Mouse (Mus musculus) gastrocnemius, adult 2 months (tissue): ENCODE results near the gene Strn3. TPM values are rescaled to one million over a fixed set of nuclear protein-coding genes. Genes with fewer than 3 reads are reported as not detected.
"Not testable (repeated sequence)": the region's sequence is repeated elsewhere in the genome, so short reads cannot be mapped to it uniquely, and the experiment has no call there.

ENCODE experiments used
- DNase-seq: peaks from one replicate; pipeline ENCODE4 v3.0.0; 2022
- H3K27ac ChIP-seq: fragments of 200-600 bp; 2 replicates; pipeline ENCODE4 v1.8.1; 2022; ENCODE audit warnings: mild to moderate bottlenecking
- H3K4me3 ChIP-seq: fragments of 200-600 bp; 2 replicates; pipeline ENCODE4 v1.8.1; 2022; ENCODE audit warnings: mild to moderate bottlenecking, moderate library complexity
- CTCF ChIP-seq: fragments of 200-600 bp; IDR thresholded peaks from 2 replicates; pipeline ENCODE4 v1.8.1; 2022; ENCODE audit warnings: antibody characterized with exemption, mild to moderate bottlenecking, moderate library complexity
- intact Hi-C: fragments of 180-260 bp; cut with DNase I; formaldehyde crosslinking; loops from one replicate; pipeline ENCODE4 v1.15.1; 2025
- total RNA-seq, 2 experiments: library from RNA; stranded (reverse); gene quantifications; 2 replicates each; pipeline ENCODE4 v1.2.3; 2021

Gene Strn3
- total RNA-seq, 2 experiments from 2014 or later: 142 to 174 TPM

DNA sequence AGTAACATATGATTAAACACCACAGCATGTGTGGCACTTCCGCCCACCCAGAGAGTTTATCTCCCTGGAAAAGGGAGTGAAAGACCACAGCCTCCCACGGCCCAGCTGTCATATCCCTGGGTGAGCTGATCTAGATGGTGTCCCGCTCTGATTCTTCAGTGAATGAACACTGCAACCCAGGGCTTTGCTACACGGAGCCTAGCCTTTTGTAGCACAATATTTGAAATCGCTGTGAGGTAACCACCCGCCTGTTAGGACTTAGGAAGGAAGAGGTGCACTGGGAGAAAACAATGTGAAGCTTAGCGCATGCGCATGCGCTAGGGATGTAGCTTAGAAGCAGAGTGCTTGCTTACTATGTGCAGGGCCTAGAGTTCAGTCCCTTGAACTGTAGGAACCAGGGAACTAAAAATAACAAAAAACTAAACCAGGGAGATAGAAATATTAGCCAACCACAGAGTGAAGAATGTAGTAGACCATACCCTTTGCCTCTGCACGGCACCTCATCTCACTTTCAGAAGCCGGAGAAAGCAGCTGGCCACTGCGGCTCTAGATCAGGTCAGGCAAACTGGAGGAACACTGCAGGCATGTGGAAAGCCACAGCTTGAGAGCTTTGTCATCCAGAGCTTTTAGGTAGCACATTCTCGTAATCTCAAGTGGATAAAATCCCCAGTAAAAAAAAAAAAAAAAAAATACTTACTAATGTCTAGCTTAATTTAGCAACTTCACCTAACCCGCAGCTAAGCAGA lies 17.4 kb upstream of the Strn3 start:
- peak; percentile 39 for DNase-seq
- H3K27ac ChIP-seq: peak overlapping the region; percentile 82
- no peak for TF ChIP-seq CTCF
- H3K4me3 ChIP-seq: peak overlapping the region; percentile 45
- intact Hi-C loops: no loop called here

DNA sequence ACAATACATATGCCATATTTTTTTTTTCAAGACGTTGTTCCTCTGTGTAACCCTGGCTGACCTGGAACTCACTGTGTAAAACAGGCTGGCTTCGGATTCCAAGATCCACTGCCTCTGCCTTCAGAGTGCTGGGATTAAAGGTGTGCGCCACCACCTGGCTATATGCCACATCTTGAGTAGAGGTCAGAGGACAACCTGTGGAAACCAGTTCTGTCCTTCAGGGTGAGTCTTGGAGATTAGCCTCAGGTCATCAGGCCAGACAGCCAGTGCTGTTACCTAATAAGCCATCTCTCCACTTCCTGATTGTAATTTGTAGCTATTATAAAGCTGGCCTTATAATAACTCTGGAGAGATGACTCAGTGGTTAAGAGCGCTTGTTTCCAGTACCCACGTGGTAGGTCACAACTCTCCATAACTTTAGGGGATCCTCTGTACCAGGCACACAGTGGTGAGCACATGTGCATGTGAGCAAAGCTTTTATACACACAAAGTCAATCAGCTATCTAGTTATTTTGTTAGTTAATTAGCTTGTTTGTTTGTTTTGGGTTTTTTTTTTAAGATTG lies 15.1 kb upstream of the Strn3 start:
- Histone ChIP-seq H3K27ac (peak overlapping the region; percentile 31; the same call in 1 of the 2 replicates), H3K4me3 (no peak overlapping the region)
- no peak for DNase-seq
- intact Hi-C loops: no loop called here
- no peak for TF ChIP-seq CTCF

DNA sequence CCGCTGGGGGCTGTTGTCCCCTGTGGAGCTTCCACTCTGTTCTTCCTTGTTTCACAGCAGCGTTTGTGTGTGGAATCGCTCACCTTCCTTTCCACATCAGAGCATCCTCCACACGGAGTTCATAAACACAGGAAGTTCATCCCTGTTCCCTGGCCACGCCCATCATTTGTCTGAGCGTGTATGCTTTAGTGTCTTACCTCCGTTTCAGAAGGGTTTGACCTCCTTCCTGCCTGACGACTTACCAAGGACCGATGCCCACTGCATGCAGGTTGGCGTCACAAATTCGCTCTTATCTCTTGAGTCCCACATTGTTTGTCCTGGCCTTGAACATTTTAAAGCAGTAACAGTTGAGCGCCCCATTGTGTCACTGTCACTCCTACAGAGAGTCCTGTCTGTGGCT lies 14.1 kb upstream of the Strn3 start:
- intact Hi-C loops: no loop called here
- H3K27ac ChIP-seq: peak overlapping the region; percentile 17
- no peak for DNase-seq
- no peak for TF ChIP-seq CTCF
- no peak overlapping the region for H3K4me3 ChIP-seq

DNA sequence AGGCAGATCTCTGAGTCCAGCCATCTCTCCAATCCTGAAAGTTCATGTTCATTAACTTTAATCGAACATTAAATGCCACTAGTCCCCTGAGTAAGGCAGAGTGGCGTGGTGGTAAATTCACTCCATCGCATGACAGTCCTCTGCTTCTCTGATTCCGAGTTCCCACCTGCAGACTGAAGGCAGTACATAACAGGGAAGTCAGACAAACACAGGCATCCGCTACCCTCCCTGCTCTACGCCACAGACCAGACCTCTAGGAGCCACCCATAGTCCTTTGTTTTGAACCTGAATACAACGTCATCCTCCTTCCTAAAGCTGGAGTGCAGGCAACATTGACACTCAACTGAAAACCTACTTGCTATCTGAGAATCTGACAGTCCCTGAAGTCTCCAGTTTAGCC lies 12.9 kb upstream of the Strn3 start:
- intact Hi-C loops: no loop called here
- H3K27ac ChIP-seq: peak overlapping the region; percentile 24
- H3K4me3 ChIP-seq: no peak overlapping the region
- DNase-seq: no peak
- no peak for TF ChIP-seq CTCF

DNA sequence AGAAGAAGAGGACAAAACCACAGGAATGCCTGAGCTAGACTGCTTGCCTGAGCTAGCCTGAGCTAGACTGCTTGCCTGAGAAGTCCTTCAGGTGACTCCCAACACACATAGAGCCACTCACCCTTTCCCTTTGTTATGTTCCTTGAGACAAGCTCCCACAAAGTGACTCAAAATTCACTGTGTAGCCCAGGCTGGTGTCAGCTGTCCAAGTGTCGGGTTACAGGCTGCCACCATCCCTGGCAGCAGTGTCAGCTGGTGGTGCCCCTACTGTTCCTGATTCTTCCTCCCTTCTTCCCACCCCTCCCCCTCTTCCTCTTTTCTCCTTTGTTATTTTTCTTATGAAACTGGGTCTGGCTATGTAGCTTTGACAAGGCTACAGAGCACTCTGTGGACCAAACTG lies 12.2 kb upstream of the Strn3 start:
- Histone ChIP-seq H3K27ac (peak overlapping the region; percentile 48), H3K4me3 (no peak overlapping the region)
- DNase-seq: peak; percentile 39
- no peak for TF ChIP-seq CTCF
- intact Hi-C loops: no loop called here

DNA sequence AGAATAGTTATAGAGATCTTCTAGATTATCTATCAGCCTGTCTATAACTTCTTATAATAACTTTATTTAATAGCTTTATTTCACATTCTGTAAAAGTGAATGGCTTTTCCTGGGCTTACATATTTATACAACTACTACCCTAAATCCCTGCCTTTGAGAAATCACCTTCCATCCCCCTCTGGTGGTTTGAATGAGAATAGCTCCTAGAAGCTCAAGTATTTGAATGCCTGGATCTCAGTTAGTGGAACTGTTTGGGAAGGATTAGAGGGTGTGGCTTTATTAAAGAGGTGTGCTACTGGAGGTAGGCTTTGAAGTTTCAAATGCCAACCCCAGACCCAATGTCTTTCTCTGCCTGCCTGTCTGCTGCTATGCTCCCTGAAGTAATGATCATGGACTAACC lies 10.0 kb upstream of the Strn3 start:
- TF ChIP-seq CTCF: peak; percentile 24; the same call in 1 of the 2 replicates
- intact Hi-C loops: no loop called here
- DNase-seq: no peak
- Histone ChIP-seq H3K4me3 (no peak overlapping the region), H3K27ac (no peak overlapping the region)

DNA sequence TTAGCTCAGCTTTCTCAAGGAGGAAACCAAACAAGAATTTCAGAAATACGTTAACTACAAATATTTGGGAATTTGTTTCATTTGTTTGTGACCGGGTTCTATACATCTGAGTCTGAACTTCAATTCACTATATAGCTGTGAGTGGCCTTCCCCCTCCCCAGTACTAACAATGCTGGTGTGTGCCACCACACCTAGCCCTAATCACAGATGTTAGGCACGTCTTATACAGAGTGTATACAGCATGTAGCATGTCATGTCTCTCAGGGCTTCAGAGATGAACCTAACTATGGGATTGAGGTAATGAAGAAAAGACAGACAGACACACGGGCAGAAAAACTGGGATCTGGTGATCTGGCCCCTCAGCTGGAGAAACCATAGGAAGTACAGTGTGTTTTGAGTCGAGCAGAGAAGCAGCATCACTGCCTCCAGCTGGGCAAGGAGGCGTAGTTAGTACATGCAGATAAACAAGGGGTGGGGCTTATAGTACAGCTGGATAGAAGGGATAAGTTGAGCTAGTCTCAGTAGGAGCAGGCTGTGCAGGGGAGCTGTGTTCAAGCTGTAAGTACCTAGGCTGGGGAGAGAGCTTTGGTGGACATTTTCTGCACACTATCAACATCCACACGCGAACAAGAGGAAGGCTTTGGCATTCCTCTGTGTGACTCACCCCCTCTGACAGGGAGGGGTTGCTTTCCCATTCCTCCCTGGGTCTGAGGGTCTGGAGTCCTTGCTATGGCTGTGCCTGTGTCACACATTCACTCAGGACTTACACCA lies 8.1 kb upstream of the Strn3 start:
- no peak overlapping the region for H3K4me3 ChIP-seq
- intact Hi-C loops: no loop called here
- peak overlapping the region; percentile 48; the same call in 1 of the 2 replicates for H3K27ac ChIP-seq
- no peak for DNase-seq
- TF ChIP-seq CTCF: no peak

DNA sequence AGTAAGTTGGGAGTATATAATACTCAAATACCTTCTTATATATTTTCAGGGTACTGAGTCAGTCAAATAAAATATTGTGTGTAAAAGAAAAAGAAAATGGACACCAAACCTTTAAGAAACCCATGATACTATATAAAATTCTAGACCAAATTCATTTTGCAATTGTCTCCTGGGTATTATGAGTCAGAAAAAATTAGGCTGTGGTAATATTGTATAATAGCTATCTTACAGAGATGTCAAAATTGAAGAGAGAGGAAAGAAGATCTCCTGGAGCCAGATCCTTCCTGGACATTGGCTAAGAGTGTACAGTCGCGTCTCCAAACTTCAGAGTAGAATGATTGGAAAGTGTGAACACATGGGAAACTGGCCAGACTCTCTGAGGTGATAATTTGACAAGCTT lies 4.5 kb upstream of the Strn3 start:
- Histone ChIP-seq H3K27ac (no peak overlapping the region), H3K4me3 (no peak overlapping the region)
- intact Hi-C loops: no loop called here
- DNase-seq: no peak
- no peak for TF ChIP-seq CTCF

DNA sequence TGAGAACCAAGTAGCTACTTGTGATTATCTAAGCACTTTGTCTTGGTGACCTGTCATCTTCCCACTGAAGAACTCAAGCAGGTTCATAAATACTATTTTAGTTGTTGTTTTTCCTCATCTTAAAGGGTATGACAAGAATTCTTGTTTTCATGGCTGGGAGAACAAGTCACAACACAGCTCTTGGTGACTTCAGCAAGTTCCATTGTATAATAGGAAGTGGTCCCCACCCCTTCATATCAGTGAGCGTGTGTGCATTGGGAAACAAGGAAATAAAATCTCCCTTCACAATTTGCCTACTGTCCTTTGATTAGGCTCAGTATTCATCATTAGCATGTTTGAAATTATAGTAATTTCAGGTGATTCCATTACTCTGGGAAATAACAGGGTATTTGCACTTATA lies 3.3 kb upstream of the Strn3 start:
- no peak overlapping the region for H3K4me3 ChIP-seq
- intact Hi-C loops: no loop called here
- no peak for DNase-seq
- TF ChIP-seq CTCF: no peak
- peak overlapping the region; percentile 99 for H3K27ac ChIP-seq

DNA sequence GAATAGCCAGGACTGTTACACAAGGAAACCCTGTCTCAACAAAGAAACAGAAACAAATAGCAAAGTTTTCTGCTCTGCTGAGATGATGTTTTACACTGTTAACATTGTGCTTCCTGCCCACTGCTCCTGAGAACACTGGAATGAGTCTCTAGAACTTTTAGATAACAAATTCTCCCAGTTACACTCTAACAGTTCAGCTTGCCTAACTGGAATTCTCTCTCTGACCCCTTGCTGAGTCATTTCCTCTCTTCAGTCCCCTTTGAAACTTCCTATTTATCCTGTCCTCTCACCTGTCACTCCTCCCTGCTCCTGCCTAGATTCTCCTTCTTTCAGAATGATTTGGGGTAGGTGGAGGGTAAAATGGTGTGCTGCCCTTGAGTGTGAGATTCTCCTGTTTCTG lies 2.4 kb upstream of the Strn3 start:
- Histone ChIP-seq H3K27ac (peak overlapping the region; percentile 99), H3K4me3 (no peak overlapping the region)
- intact Hi-C loops: no loop called here
- no peak for TF ChIP-seq CTCF
- no peak for DNase-seq

DNA sequence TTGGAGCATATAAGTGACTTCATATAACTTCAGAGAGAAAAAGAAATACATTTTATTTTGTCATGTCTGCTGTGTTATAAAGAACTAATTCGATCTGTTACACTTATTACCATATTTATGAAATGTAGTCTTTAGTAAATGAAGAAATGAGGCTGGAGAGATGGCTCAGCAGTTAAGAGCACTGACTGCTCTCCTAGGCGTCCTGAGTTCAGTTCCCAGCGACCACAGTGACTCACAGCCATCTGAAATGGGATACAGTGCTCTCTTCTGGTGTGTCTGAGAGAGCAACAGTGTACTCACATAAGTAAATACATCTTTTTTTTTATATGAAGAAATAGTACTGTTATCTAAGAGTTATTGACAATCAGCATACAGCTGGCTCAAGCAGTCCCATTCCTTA lies 1.7 kb upstream of the Strn3 start:
- peak overlapping the region; percentile 99 for H3K27ac ChIP-seq
- no peak for DNase-seq
- intact Hi-C loops: no loop called here
- TF ChIP-seq CTCF: no peak
- no peak overlapping the region for H3K4me3 ChIP-seq

DNA sequence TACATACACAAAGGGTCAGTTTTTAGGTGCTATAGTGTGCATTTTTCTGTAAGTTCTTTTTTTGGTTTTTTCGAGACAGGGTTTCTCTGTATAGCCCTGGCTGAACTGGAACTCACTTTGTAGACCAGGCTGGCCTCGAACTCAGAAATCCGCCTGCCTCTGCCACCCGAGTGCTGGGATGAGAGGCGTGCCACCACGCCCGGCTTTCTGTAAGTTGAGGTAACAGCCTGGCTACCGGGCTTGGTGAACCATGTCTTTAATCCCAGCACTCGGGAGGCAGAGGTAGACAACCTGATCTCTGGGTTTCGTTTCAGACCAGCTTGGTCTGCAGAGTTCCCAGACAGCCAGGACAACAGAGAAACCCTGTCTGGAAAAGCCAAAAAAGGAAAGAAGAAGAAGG lies 1.2 kb upstream of the Strn3 start:
- intact Hi-C loops, DNase-seq: not testable (repeated sequence)
- peak overlapping the region; percentile 99 for H3K27ac ChIP-seq
- peak overlapping the region; percentile 84 for H3K4me3 ChIP-seq
